Mouse (Mus musculus): ENCODE measurements around the gene Med15. TPM values are rescaled to one million over a fixed set of nuclear protein-coding genes. Genes with fewer than 3 reads are reported as not detected.

Med15 gene
- polyA plus RNA-seq, 1 experiment = 65.9 TPM

- no peaks in the 10 kb centered on the region for H3K4me1 ChIP-seq (ENCODE audit: control insufficient read depth, insufficient read depth, low read length)
- no peak overlapping the region for H3K4me3 ChIP-seq (ENCODE audit: insufficient read depth, low read length)
- no peak for TF ChIP-seq CTCF (IDR thresholded peaks at IDR 0.05; ENCODE audit: extremely low read depth, insufficient read depth, low read length)
- no peak for TF ChIP-seq POLR2A (IDR thresholded peaks at IDR 0.05; ENCODE audit: extremely low read depth, insufficient read depth, low read length)
- no peak overlapping the region for H3K27ac ChIP-seq (ENCODE audit: insufficient read depth, low read length)
Measured at GRCm38 (mm10) chr16:17656212-17656871, 76.3 kb downstream of the Med15 start.

GRCm38 (mm10) chr16:17654188-17654795 is 78.4 kb downstream of the Med15 start:
- 0 out of 2 replicates have a peak, but pooled peaks cover 4% of the 10 kb centered on the region for H3K4me1 ChIP-seq (ENCODE audit: control insufficient read depth, insufficient read depth, low read length)
- no peak overlapping the region for H3K27ac ChIP-seq (ENCODE audit: insufficient read depth, low read length)
- TF ChIP-seq POLR2A (IDR thresholded peaks at IDR 0.05; ENCODE audit: extremely low read depth, insufficient read depth, low read length) (no peak), CTCF (IDR thresholded peaks at IDR 0.05; ENCODE audit: extremely low read depth, insufficient read depth, low read length) (no peak)
- H3K4me3 ChIP-seq (ENCODE audit: insufficient read depth, low read length) = no peak overlapping the region

GRCm38 (mm10) chr16:17653601-17654000 is 79.1 kb downstream of the Med15 start:
- Histone ChIP-seq H3K4me3 (ENCODE audit: insufficient read depth, low read length) (no peak overlapping the region), H3K4me1 (ENCODE audit: control insufficient read depth, insufficient read depth, low read length) (0 out of 2 replicates have a peak, but pooled peaks cover 4% of the 10 kb centered on the region), H3K27ac (ENCODE audit: insufficient read depth, low read length) (no peak overlapping the region)
- TF ChIP-seq CTCF (IDR thresholded peaks at IDR 0.05; ENCODE audit: extremely low read depth, insufficient read depth, low read length) = no peak
- no peak for TF ChIP-seq POLR2A (IDR thresholded peaks at IDR 0.05; ENCODE audit: extremely low read depth, insufficient read depth, low read length)

- TF ChIP-seq CTCF (IDR thresholded peaks at IDR 0.05; ENCODE audit: extremely low read depth, insufficient read depth, low read length) (no peak), POLR2A (IDR thresholded peaks at IDR 0.05; ENCODE audit: extremely low read depth, insufficient read depth, low read length) (no peak)
- Histone ChIP-seq H3K4me3 (ENCODE audit: insufficient read depth, low read length) (no peak overlapping the region), H3K27ac (ENCODE audit: insufficient read depth, low read length) (no peak overlapping the region), H3K4me1 (ENCODE audit: control insufficient read depth, insufficient read depth, low read length) (0 out of 2 replicates have a peak, but pooled peaks cover 4% of the 10 kb centered on the region)
Measured at GRCm38 (mm10) chr16:17652607-17653006, 80.1 kb downstream of the Med15 start.

GRCm38 (mm10) chr16:17650711-17651110 is 82.0 kb downstream of the Med15 start:
- TF ChIP-seq POLR2A (IDR thresholded peaks at IDR 0.05; ENCODE audit: extremely low read depth, insufficient read depth, low read length) (no peak), CTCF (IDR thresholded peaks at IDR 0.05; ENCODE audit: extremely low read depth, insufficient read depth, low read length) (no peak)
- Histone ChIP-seq H3K27ac (ENCODE audit: insufficient read depth, low read length) (no peak overlapping the region), H3K4me3 (ENCODE audit: insufficient read depth, low read length) (no peak overlapping the region), H3K4me1 (ENCODE audit: control insufficient read depth, insufficient read depth, low read length) (peaks cover 4% of the 10 kb centered on the region; the same call in 1 of the 2 replicates)

- H3K4me1 ChIP-seq (ENCODE audit: control insufficient read depth, insufficient read depth, low read length) = peaks cover 4% of the 10 kb centered on the region; the same call in 1 of the 2 replicates
- H3K4me3 ChIP-seq (ENCODE audit: insufficient read depth, low read length) = no peak overlapping the region
- peak overlapping the region; percentile 61; the same call in 1 of the 2 replicates for H3K27ac ChIP-seq (ENCODE audit: insufficient read depth, low read length)
- TF ChIP-seq POLR2A (IDR thresholded peaks at IDR 0.05; ENCODE audit: extremely low read depth, insufficient read depth, low read length) (peak; percentile 7; the same call in 1 of the 2 replicates), CTCF (IDR thresholded peaks at IDR 0.05; ENCODE audit: extremely low read depth, insufficient read depth, low read length) (no peak)
Measured at GRCm38 (mm10) chr16:17649925-17650605, 82.6 kb downstream of the Med15 start.

- Histone ChIP-seq H3K27ac (ENCODE audit: insufficient read depth, low read length) (no peak overlapping the region), H3K4me1 (ENCODE audit: control insufficient read depth, insufficient read depth, low read length) (peaks cover 4% of the 10 kb centered on the region; the same call in 1 of the 2 replicates), H3K4me3 (ENCODE audit: insufficient read depth, low read length) (no peak overlapping the region; the same call in 1 of the 2 replicates)
- TF ChIP-seq POLR2A (IDR thresholded peaks at IDR 0.05; ENCODE audit: extremely low read depth, insufficient read depth, low read length) = no peak
- TF ChIP-seq CTCF (IDR thresholded peaks at IDR 0.05; ENCODE audit: extremely low read depth, insufficient read depth, low read length) = no peak
Measured at GRCm38 (mm10) chr16:17647566-17648340, 84.9 kb downstream of the Med15 start.

- Histone ChIP-seq H3K27ac (ENCODE audit: insufficient read depth, low read length) (no peak overlapping the region), H3K4me3 (ENCODE audit: insufficient read depth, low read length) (peak overlapping the region; percentile 51), H3K4me1 (ENCODE audit: control insufficient read depth, insufficient read depth, low read length) (peaks cover 4% of the 10 kb centered on the region; the same call in 1 of the 2 replicates)
- TF ChIP-seq POLR2A (IDR thresholded peaks at IDR 0.05; ENCODE audit: extremely low read depth, insufficient read depth, low read length) (no peak), CTCF (IDR thresholded peaks at IDR 0.05; ENCODE audit: extremely low read depth, insufficient read depth, low read length) (no peak)
Measured at GRCm38 (mm10) chr16:17647156-17647555, 85.5 kb downstream of the Med15 start.

All from cortical plate, adult 2 months (tissue).